Mouse (Mus musculus): ENCODE results near the gene Gp1bb. TPM values are rescaled to one million over a fixed set of nuclear protein-coding genes. Genes with fewer than 3 reads are reported as not detected.

The Gp1bb gene
- total and polyA plus RNA-seq, 3 experiments = 0.14 to 0.35 TPM; not detected in 1

GRCm38 (mm10) chr16:18621362-18622001 lies 721 bp downstream of the Gp1bb start:
- Histone ChIP-seq H3K27me3 (ENCODE audit: control insufficient read depth in 1 of 2, insufficient read depth in 2 of 2, low read length in 2 of 2) (no peaks in the 10 kb centered on the region), H3K36me3 (ENCODE audit: control insufficient read depth in 1 of 2, insufficient read depth in 2 of 2, low read length in 2 of 2) (peaks cover 0 to 6% of the 10 kb centered on the region in 2 experiments; a peak in 1 of 4 replicates), H3K9me3 (replicated peaks; ENCODE audit: insufficient read depth, low read length) (no peaks in the 10 kb centered on the region), H3K79me2 (ENCODE audit: control insufficient read depth, insufficient read depth, low read length, poor library complexity) (0 out of 2 replicates have a peak, but pooled peaks cover 1% of the 10 kb centered on the region), H3K4me1 (ENCODE audit: control insufficient read depth in 1 of 2, insufficient read depth in 2 of 2, low read length in 2 of 2) (peaks cover 3 to 11% of the 10 kb centered on the region in 2 experiments), H3K4me3 (ENCODE audit: control insufficient read depth in 1 of 2, insufficient read depth in 1 of 2, low read depth in 2 of 2, low read length in 2 of 2) (no peak overlapping the region), H3K27ac (ENCODE audit: control insufficient read depth, low read depth, low read length) (no peak overlapping the region), H3K9ac (ENCODE audit: control insufficient read depth, low read depth, low read length, poor library complexity, severe bottlenecking) (no peak overlapping the region)
- no peak for TF ChIP-seq MAZ (IDR thresholded peaks at IDR 0.05; ENCODE audit: low read depth, low read length)
- TF ChIP-seq HCFC1 (IDR thresholded peaks at IDR 0.05; ENCODE audit: low read depth, low read length) = no peak
- no peak for TF ChIP-seq NELFE (IDR thresholded peaks at IDR 0.05; ENCODE audit: low read depth, low read length)
- TF ChIP-seq CHD2 (IDR thresholded peaks at IDR 0.05; ENCODE audit: low read length) = no peak
- TF ChIP-seq MYB (IDR thresholded peaks at IDR 0.05; ENCODE audit: low read depth, low read length) = no peak
- no peak for TF ChIP-seq RCOR1 (IDR thresholded peaks at IDR 0.05; ENCODE audit: low read depth, low read length)
- TF ChIP-seq POLR2AphosphoS2 (IDR thresholded peaks at IDR 0.05; ENCODE audit: low read length) = no peak
- no peak for TF ChIP-seq CHD1 (IDR thresholded peaks at IDR 0.05; ENCODE audit: low read depth, low read length)
- no peak for TF ChIP-seq TCF12 (IDR thresholded peaks at IDR 0.05; ENCODE audit: low read depth, low read length)
- TF ChIP-seq MAFK (IDR thresholded peaks at IDR 0.05; ENCODE audit: borderline replicate concordance, low read depth, low read length) = no peak
- no peak for TF ChIP-seq TBP (IDR thresholded peaks at IDR 0.05; ENCODE audit: low read depth, low read length)
- TF ChIP-seq SMC3 (IDR thresholded peaks at IDR 0.05; ENCODE audit: low read depth, low read length) = no peak
- TF ChIP-seq KAT2A (conservative IDR thresholded peaks at IDR 0.05; ENCODE audit: low read depth, low read length) = no peak
- TF ChIP-seq TAL1 (IDR thresholded peaks at IDR 0.05; ENCODE audit: low read length) = no peak
- TF ChIP-seq RAD21 (IDR thresholded peaks at IDR 0.05; ENCODE audit: low read depth, low read length) = no peak
- TF ChIP-seq MYC (IDR thresholded peaks at IDR 0.05; ENCODE audit: low read depth, low read length) = no peak
- no peak for TF ChIP-seq JUND (IDR thresholded peaks at IDR 0.05; ENCODE audit: low read depth, low read length)
- no peak for TF ChIP-seq ZC3H11A (IDR thresholded peaks at IDR 0.05; ENCODE audit: low read depth, low read length)
- no peak for DNase-seq (ENCODE audit: low read depth, low spot score)

- H3K27ac ChIP-seq (ENCODE audit: control insufficient read depth, low read depth, low read length) = no peak overlapping the region
- no peaks in the 10 kb centered on the region for H3K27me3 ChIP-seq (ENCODE audit: control insufficient read depth in 1 of 2, insufficient read depth in 2 of 2, low read length in 2 of 2)
- H3K36me3 ChIP-seq (ENCODE audit: control insufficient read depth in 1 of 2, insufficient read depth in 2 of 2, low read length in 2 of 2) = peaks cover 0 to 3% of the 10 kb centered on the region in 2 experiments; a peak in 1 of 4 replicates
- no peak overlapping the region for H3K4me3 ChIP-seq (ENCODE audit: control insufficient read depth in 1 of 2, insufficient read depth in 1 of 2, low read depth in 2 of 2, low read length in 2 of 2)
- no peak overlapping the region for H3K9ac ChIP-seq (ENCODE audit: control insufficient read depth, low read depth, low read length, poor library complexity, severe bottlenecking)
- TF ChIP-seq ZKSCAN1 (IDR thresholded peaks at IDR 0.05; ENCODE audit: low read depth, low read length) = no peak
- no peak for DNase-seq (ENCODE audit: low read depth, low spot score)
- H3K9me3 ChIP-seq (replicated peaks; ENCODE audit: insufficient read depth, low read length) = no peaks in the 10 kb centered on the region
- H3K79me2 ChIP-seq (ENCODE audit: control insufficient read depth, insufficient read depth, low read length, poor library complexity) = no peaks in the 10 kb centered on the region
- peaks cover 3 to 6% of the 10 kb centered on the region in 2 experiments for H3K4me1 ChIP-seq (ENCODE audit: control insufficient read depth in 1 of 2, insufficient read depth in 2 of 2, low read length in 2 of 2)
These were observed 1.4 kb downstream of the Gp1bb start for GRCm38 (mm10) chr16:18620601-18621361.
